Mouse (Mus musculus): ENCODE measurements around the gene Agpat2. TPM values are rescaled to one million over a fixed set of nuclear protein-coding genes. Genes with fewer than 3 reads are reported as not detected.

The Agpat2 gene
- total and polyA plus RNA-seq, 2 experiments from 2014 or later = 5.0 to 6.4 TPM

DNA sequence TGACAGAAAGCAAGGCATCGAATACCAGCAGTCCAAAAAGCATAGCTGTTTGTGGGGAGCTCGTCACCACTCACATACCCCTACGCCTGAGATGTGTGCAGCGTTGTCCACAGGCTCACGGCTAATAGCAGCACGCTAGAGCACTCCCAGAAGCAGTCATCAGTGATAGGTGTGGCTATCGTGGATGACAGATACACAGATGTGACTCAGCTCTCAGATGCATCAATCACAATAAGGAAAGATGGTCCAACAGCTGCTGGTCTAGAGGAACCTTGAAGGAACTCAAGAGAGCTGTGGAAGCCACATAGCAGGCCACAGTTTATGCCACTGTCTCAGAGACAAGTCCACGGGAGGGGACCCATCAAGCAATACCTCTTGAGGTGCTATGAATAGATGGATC lies 60.4 kb downstream of the Agpat2 start:
- no peaks in the 10 kb centered on the region for H3K36me3 ChIP-seq (ENCODE audit: insufficient read depth, low read length)
- no peaks in the 10 kb centered on the region for H3K27me3 ChIP-seq (ENCODE audit: insufficient read depth, low read length)
- no peaks in the 10 kb centered on the region for H3K9me3 ChIP-seq (ENCODE audit: low read length)
- TF ChIP-seq CTCF (IDR thresholded peaks at IDR 0.05) = no peak
- DNase-seq (ENCODE audit: low spot score) = no peak
- H3K4me3 ChIP-seq (ENCODE audit: low read depth, low read length) = no peak overlapping the region
- 91% methylated on average over 8 of the region's 8 CpGs for WGBS
- ATAC-seq (ENCODE audit: low FRiP score) = no peak
- H3K4me2 ChIP-seq (ENCODE audit: low read depth, low read length, poor library complexity, severe bottlenecking) = no peak overlapping the region
- H3K4me1 ChIP-seq (ENCODE audit: insufficient read depth, low read length) = 0 out of 2 replicates have a peak, but pooled peaks cover 7% of the 10 kb centered on the region
- H3K9ac ChIP-seq (replicated peaks; ENCODE audit: low read length, poor library complexity, severe bottlenecking) = no peak overlapping the region
- H3K27ac ChIP-seq (ENCODE audit: low read depth, low read length) = no peak overlapping the region

DNA sequence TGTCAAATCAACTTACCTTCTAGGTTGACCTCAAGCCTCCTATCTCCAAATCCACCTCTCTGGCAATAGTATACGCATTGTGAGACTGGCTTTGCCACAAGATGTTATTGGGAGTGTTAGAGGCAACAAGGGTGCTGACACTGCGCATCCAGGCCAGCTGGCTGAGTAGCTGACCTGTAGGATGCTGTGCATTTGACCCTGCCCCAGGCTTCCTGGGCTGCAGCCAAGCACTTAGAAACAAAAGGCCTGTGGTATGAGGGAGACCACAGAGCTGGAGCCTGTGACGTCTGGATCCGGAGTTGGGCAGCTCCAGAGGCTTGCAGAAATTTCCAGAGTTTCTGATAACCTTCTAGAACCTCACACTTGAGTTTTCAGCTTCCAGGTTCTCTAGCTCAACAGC lies 61.1 kb downstream of the Agpat2 start:
- Histone ChIP-seq H3K27me3 (ENCODE audit: insufficient read depth, low read length) (no peaks in the 10 kb centered on the region), H3K9ac (replicated peaks; ENCODE audit: low read length, poor library complexity, severe bottlenecking) (no peak overlapping the region), H3K4me3 (ENCODE audit: low read depth, low read length) (no peak overlapping the region), H3K36me3 (ENCODE audit: insufficient read depth, low read length) (no peaks in the 10 kb centered on the region), H3K27ac (ENCODE audit: low read depth, low read length) (no peak overlapping the region), H3K4me1 (ENCODE audit: insufficient read depth, low read length) (0 out of 2 replicates have a peak, but pooled peaks cover 7% of the 10 kb centered on the region), H3K4me2 (ENCODE audit: low read depth, low read length, poor library complexity, severe bottlenecking) (no peak overlapping the region), H3K9me3 (ENCODE audit: low read length) (no peaks in the 10 kb centered on the region)
- 78% methylated on average over 4 of the region's 4 CpGs for WGBS
- ATAC-seq (ENCODE audit: low FRiP score) = no peak
- TF ChIP-seq CTCF (IDR thresholded peaks at IDR 0.05) = no peak
- no peak for DNase-seq (ENCODE audit: low spot score)

MicroRNA genes within 50 kb of the gene (microRNA counts, 519-probe panel; counts per million panel counts)
- microRNA mmu-miR-126-3p (6,421 counts per million, percentile 98 among the panel's probes with 10 or more counts), microRNA mmu-miR-126-5p (3,717 counts per million, percentile 78 among the panel's probes with 10 or more counts)

Small RNA genes within 50 kb of the gene (microRNA-seq; reads per million reads assigned to microRNA genes)
- not detected for gene Mir126a (ENCODE audit: borderline number of aligned reads)
- not detected for gene Mir126b (ENCODE audit: borderline number of aligned reads)

Other genes starting within 250 kb of the Agpat2 start
- 7.0 and 11.9 TPM in 2 replicates for gene Card9, start 243.5 kb downstream of the Agpat2 start, total RNA-seq (2014; rRNA removed)
- 1.4 and 1.6 TPM in 2 replicates for gene Card9, start 243.5 kb downstream of the Agpat2 start, polyA plus RNA-seq (2015; fragmentation: Nextera tagmentation; extraction: Ambion mirVana)
- gene Snapc4, start 223.8 kb downstream of the Agpat2 start, total RNA-seq (2014; rRNA removed) = 44.7 and 66.4 TPM in 2 replicates
- 27.8 and 29.1 TPM in 2 replicates for gene Snapc4, start 223.8 kb downstream of the Agpat2 start, polyA plus RNA-seq (2015; fragmentation: Nextera tagmentation; extraction: Ambion mirVana)
- 157 and 162 TPM in 2 replicates for gene Entr1, start 215.1 kb downstream of the Agpat2 start, total RNA-seq (2014; rRNA removed)
- 144 and 156 TPM in 2 replicates for gene Entr1, start 215.1 kb downstream of the Agpat2 start, polyA plus RNA-seq (2015; fragmentation: Nextera tagmentation; extraction: Ambion mirVana)
- gene Pmpca, start 215.1 kb downstream of the Agpat2 start, total RNA-seq (2014; rRNA removed) = 64.8 and 71.1 TPM in 2 replicates
- 85.1 and 91.9 TPM in 2 replicates for gene Pmpca, start 215.1 kb downstream of the Agpat2 start, polyA plus RNA-seq (2015; fragmentation: Nextera tagmentation; extraction: Ambion mirVana)
- gene Inpp5e, start 195.2 kb downstream of the Agpat2 start, total RNA-seq (2014; rRNA removed) = 29.0 and 32.2 TPM in 2 replicates
- gene Inpp5e, start 195.2 kb downstream of the Agpat2 start, polyA plus RNA-seq (2015; fragmentation: Nextera tagmentation; extraction: Ambion mirVana) = 16.5 and 18.2 TPM in 2 replicates
- 63.3 and 76.7 TPM in 2 replicates for gene Sec16a, start 159.2 kb downstream of the Agpat2 start, total RNA-seq (2014; rRNA removed)
- gene Sec16a, start 159.2 kb downstream of the Agpat2 start, polyA plus RNA-seq (2015; fragmentation: Nextera tagmentation; extraction: Ambion mirVana) = 9.9 and 12.6 TPM in 2 replicates
- gene Notch1, start 87.8 kb downstream of the Agpat2 start, total RNA-seq (2014; rRNA removed) = 48.9 and 65.8 TPM in 2 replicates
- gene Notch1, start 87.8 kb downstream of the Agpat2 start, polyA plus RNA-seq (2015; fragmentation: Nextera tagmentation; extraction: Ambion mirVana) = 6.8 and 7.6 TPM in 2 replicates
- gene Egfl7, start 24.4 kb downstream of the Agpat2 start, total RNA-seq (2014; rRNA removed) = 69.9 and 83.0 TPM in 2 replicates
- gene Egfl7, start 24.4 kb downstream of the Agpat2 start, polyA plus RNA-seq (2015; fragmentation: Nextera tagmentation; extraction: Ambion mirVana) = 63.2 and 70.9 TPM in 2 replicates
- gene Gm20532, start 17.8 kb downstream of the Agpat2 start, total RNA-seq (2014; rRNA removed) = not detected in 2 replicates
- gene Gm20532, start 17.8 kb downstream of the Agpat2 start, polyA plus RNA-seq (2015; fragmentation: Nextera tagmentation; extraction: Ambion mirVana) = 0.25 TPM in 1 of 2 replicates, not detected in the other
- 237 and 261 TPM in 2 replicates for gene Fam69b, start 24.0 kb upstream of the Agpat2 start, total RNA-seq (2014; rRNA removed)
- gene Fam69b, start 24.0 kb upstream of the Agpat2 start, polyA plus RNA-seq (2015; fragmentation: Nextera tagmentation; extraction: Ambion mirVana) = 155 and 162 TPM in 2 replicates
- not detected in 2 replicates for gene Lcn4, start 66.9 kb upstream of the Agpat2 start, total RNA-seq (2014; rRNA removed)
- not detected in 2 replicates for gene Lcn4, start 66.9 kb upstream of the Agpat2 start, polyA plus RNA-seq (2015; fragmentation: Nextera tagmentation; extraction: Ambion mirVana)

Data from midbrain, postnatal 0 days (tissue).